Mouse (Mus musculus): ENCODE measurements at regions not wholly inside any gene's neighbourhood (a gene's known extent, or its start where the extent isn't known, plus 50 kb on each side); places are given as distances from the start of the nearest gene placed in this dataset.

GRCm38 (mm10) chr12:107182091-107182655 lies 306.3 kb upstream of the 3110018I06Rik start:
- TF ChIP-seq USF1 (IDR thresholded peaks at IDR 0.05; ENCODE audit: low read depth) (no peak), CEBPB (IDR thresholded peaks at IDR 0.05; ENCODE audit: low read depth) (no peak)
- Histone ChIP-seq H3K4me3 (ENCODE audit: insufficient read depth, poor library complexity, severe bottlenecking) (no peak overlapping the region), H3K79me3 (ENCODE audit: low read depth) (no peaks in the 10 kb centered on the region), H3K36me3 (ENCODE audit: control insufficient read depth, insufficient read depth) (no peaks in the 10 kb centered on the region), H3ac (ENCODE audit: control insufficient read depth, insufficient read length, low read depth) (no peak overlapping the region), H3K27me3 (ENCODE audit: control insufficient read depth, insufficient read depth, insufficient read length) (no peaks in the 10 kb centered on the region), H3K79me2 (ENCODE audit: control insufficient read depth, insufficient read depth) (no peaks in the 10 kb centered on the region)

- Histone ChIP-seq H3K27me3 (ENCODE audit: control insufficient read depth, insufficient read depth, insufficient read length) (no peaks in the 10 kb centered on the region), H3K36me3 (ENCODE audit: control insufficient read depth, insufficient read depth) (no peaks in the 10 kb centered on the region), H3K79me3 (ENCODE audit: low read depth) (no peaks in the 10 kb centered on the region), H3ac (ENCODE audit: control insufficient read depth, insufficient read length, low read depth) (no peak overlapping the region), H3K4me3 (ENCODE audit: insufficient read depth, poor library complexity, severe bottlenecking) (no peak overlapping the region), H3K79me2 (ENCODE audit: control insufficient read depth, insufficient read depth) (no peaks in the 10 kb centered on the region)
- TF ChIP-seq MYOG (IDR thresholded peaks at IDR 0.05; ENCODE audit: control insufficient read depth, extremely low read depth, insufficient read length) (no peak), MAX (IDR thresholded peaks at IDR 0.05) (no peak), CEBPB (IDR thresholded peaks at IDR 0.05; ENCODE audit: low read depth) (no peak), MYOD1 (IDR thresholded peaks at IDR 0.05; ENCODE audit: control insufficient read depth, insufficient read length, low read depth) (no peak), USF1 (IDR thresholded peaks at IDR 0.05; ENCODE audit: low read depth) (no peak), FOSL1 (IDR thresholded peaks at IDR 0.05; ENCODE audit: insufficient read depth, low read length, poor library complexity, severe bottlenecking) (no peak), CTCF (IDR thresholded peaks at IDR 0.05; ENCODE audit: control insufficient read depth, insufficient read depth, insufficient read length) (no peak)
Measured at GRCm38 (mm10) chr12:107183283-107183682, 305.1 kb upstream of the 3110018I06Rik start.

- Histone ChIP-seq H3K4me3 (ENCODE audit: insufficient read depth, poor library complexity, severe bottlenecking) (no peak overlapping the region), H3K79me2 (ENCODE audit: control insufficient read depth, insufficient read depth) (no peaks in the 10 kb centered on the region), H3K27me3 (ENCODE audit: control insufficient read depth, insufficient read depth, insufficient read length) (no peaks in the 10 kb centered on the region), H3ac (ENCODE audit: control insufficient read depth, insufficient read length, low read depth) (no peak overlapping the region), H3K79me3 (ENCODE audit: low read depth) (no peaks in the 10 kb centered on the region), H3K36me3 (ENCODE audit: control insufficient read depth, insufficient read depth) (no peaks in the 10 kb centered on the region)
- TF ChIP-seq USF1 (IDR thresholded peaks at IDR 0.05; ENCODE audit: low read depth) (no peak), MAX (IDR thresholded peaks at IDR 0.05) (no peak), MYOD1 (IDR thresholded peaks at IDR 0.05; ENCODE audit: control insufficient read depth, insufficient read length, low read depth) (no peak), MYOG (IDR thresholded peaks at IDR 0.05; ENCODE audit: control insufficient read depth, extremely low read depth, insufficient read length) (no peak), CEBPB (IDR thresholded peaks at IDR 0.05; ENCODE audit: low read depth) (no peak), CTCF (IDR thresholded peaks at IDR 0.05; ENCODE audit: control insufficient read depth, insufficient read depth, insufficient read length) (no peak), FOSL1 (IDR thresholded peaks at IDR 0.05; ENCODE audit: insufficient read depth, low read length, poor library complexity, severe bottlenecking) (no peak)
Measured at GRCm38 (mm10) chr12:107184426-107184825, 304.0 kb upstream of the 3110018I06Rik start.

- Histone ChIP-seq H3ac (ENCODE audit: control insufficient read depth, insufficient read length, low read depth) (no peak overlapping the region), H3K79me3 (ENCODE audit: low read depth) (no peaks in the 10 kb centered on the region), H3K27me3 (ENCODE audit: control insufficient read depth, insufficient read depth, insufficient read length) (no peaks in the 10 kb centered on the region), H3K79me2 (ENCODE audit: control insufficient read depth, insufficient read depth) (no peaks in the 10 kb centered on the region), H3K36me3 (ENCODE audit: control insufficient read depth, insufficient read depth) (no peaks in the 10 kb centered on the region), H3K4me3 (ENCODE audit: insufficient read depth, poor library complexity, severe bottlenecking) (no peak overlapping the region)
- TF ChIP-seq FOSL1 (IDR thresholded peaks at IDR 0.05; ENCODE audit: insufficient read depth, low read length, poor library complexity, severe bottlenecking) (no peak), CTCF (IDR thresholded peaks at IDR 0.05; ENCODE audit: control insufficient read depth, insufficient read depth, insufficient read length) (no peak), CEBPB (IDR thresholded peaks at IDR 0.05; ENCODE audit: low read depth) (no peak), USF1 (IDR thresholded peaks at IDR 0.05; ENCODE audit: low read depth) (no peak), MAX (IDR thresholded peaks at IDR 0.05) (no peak), MYOD1 (IDR thresholded peaks at IDR 0.05; ENCODE audit: control insufficient read depth, insufficient read length, low read depth) (no peak), MYOG (IDR thresholded peaks at IDR 0.05; ENCODE audit: control insufficient read depth, extremely low read depth, insufficient read length) (no peak)
Measured at GRCm38 (mm10) chr12:107186361-107186760, 302.1 kb upstream of the 3110018I06Rik start.

GRCm38 (mm10) chr12:107188055-107188454 lies 300.4 kb upstream of the 3110018I06Rik start:
- Histone ChIP-seq H3K4me3 (ENCODE audit: insufficient read depth, poor library complexity, severe bottlenecking) (no peak overlapping the region), H3K79me3 (ENCODE audit: low read depth) (no peaks in the 10 kb centered on the region), H3ac (ENCODE audit: control insufficient read depth, insufficient read length, low read depth) (no peak overlapping the region), H3K27me3 (ENCODE audit: control insufficient read depth, insufficient read depth, insufficient read length) (no peaks in the 10 kb centered on the region), H3K36me3 (ENCODE audit: control insufficient read depth, insufficient read depth) (no peaks in the 10 kb centered on the region), H3K79me2 (ENCODE audit: control insufficient read depth, insufficient read depth) (no peaks in the 10 kb centered on the region)
- no peak for TF ChIP-seq CTCF (IDR thresholded peaks at IDR 0.05; ENCODE audit: control insufficient read depth, insufficient read depth, insufficient read length)
- no peak for TF ChIP-seq CEBPB (IDR thresholded peaks at IDR 0.05; ENCODE audit: low read depth)

GRCm38 (mm10) chr12:107198389-107199018 lies 289.9 kb upstream of the 3110018I06Rik start:
- no peaks in the 10 kb centered on the region for H3K79me2 ChIP-seq (ENCODE audit: control insufficient read depth, insufficient read depth)
- no peaks in the 10 kb centered on the region for H3K36me3 ChIP-seq (ENCODE audit: control insufficient read depth, insufficient read depth)
- TF ChIP-seq CEBPB (IDR thresholded peaks at IDR 0.05; ENCODE audit: low read depth) = no peak
- no peak for TF ChIP-seq CTCF (IDR thresholded peaks at IDR 0.05; ENCODE audit: control insufficient read depth, insufficient read depth, insufficient read length)
- TF ChIP-seq MYOD1 (IDR thresholded peaks at IDR 0.05; ENCODE audit: control insufficient read depth, insufficient read length, low read depth) = no peak
- no peak for TF ChIP-seq USF1 (IDR thresholded peaks at IDR 0.05; ENCODE audit: low read depth)
- no peak for TF ChIP-seq FOSL1 (IDR thresholded peaks at IDR 0.05; ENCODE audit: insufficient read depth, low read length, poor library complexity, severe bottlenecking)
- TF ChIP-seq MYOG (IDR thresholded peaks at IDR 0.05; ENCODE audit: control insufficient read depth, extremely low read depth, insufficient read length) = no peak
- TF ChIP-seq MAX (IDR thresholded peaks at IDR 0.05) = no peak
- no peak overlapping the region for H3K4me3 ChIP-seq (ENCODE audit: insufficient read depth, poor library complexity, severe bottlenecking)
- no peaks in the 10 kb centered on the region for H3K27me3 ChIP-seq (ENCODE audit: control insufficient read depth, insufficient read depth, insufficient read length)
- no peak overlapping the region for H3ac ChIP-seq (ENCODE audit: control insufficient read depth, insufficient read length, low read depth)
- no peaks in the 10 kb centered on the region for H3K79me3 ChIP-seq (ENCODE audit: low read depth)
